Mouse (Mus musculus) stomach, embryonic 15.5 days (tissue): Measurements from ENCODE around the gene Tfe3. TPM values are rescaled to one million over a fixed set of nuclear protein-coding genes. Genes with fewer than 3 reads are reported as not detected.
"Not testable (repeated sequence)": the region's sequence is repeated elsewhere in the genome, so short reads cannot be mapped to it uniquely, and the experiment has no call there.

Source experiments
- ATAC-seq: fragments of 200-750 bp; cut with Nextera tagmentation; 2 replicates; pipeline ENCODE4 v1.8.0; 2017; ENCODE audit warnings: low read depth, moderate number of reproducible peaks, moderate TSS enrichment; ENCODE audit not compliant: insufficient read depth, low FRiP score
- H3K27ac ChIP-seq: fragments of 300-500 bp; sonication (generic); 2 replicates; pipeline ENCODE4 v1.5.1; 2015; ENCODE audit warnings: mild to moderate bottlenecking, inconsistent platforms
- H3K27me3 ChIP-seq: fragments of 300-500 bp; sonication (generic); replicated peaks from 2 replicates; pipeline ENCODE4 v1.6.1; 2015; ENCODE audit warnings: inconsistent platforms
- H3K36me3 ChIP-seq: fragments of 300-500 bp; sonication (generic); 2 replicates; pipeline ENCODE4 v1.6.1; 2015; ENCODE audit warnings: inconsistent platforms
- H3K4me1 ChIP-seq: fragments of 300-500 bp; sonication (generic); 2 replicates; pipeline ENCODE4 v1.6.1; 2015; ENCODE audit warnings: inconsistent platforms
- H3K4me2 ChIP-seq: fragments of 300-500 bp; sonication (generic); 2 replicates; pipeline ENCODE4 v1.6.1; 2015; ENCODE audit warnings: mild to moderate bottlenecking, inconsistent platforms
- H3K4me3 ChIP-seq: fragments of 300-500 bp; sonication (generic); replicated peaks from 2 replicates; pipeline ENCODE4 v1.5.1; 2015; ENCODE audit warnings: inconsistent platforms
- H3K9ac ChIP-seq: fragments of 300-500 bp; sonication (generic); 2 replicates; pipeline ENCODE4 v1.6.1; 2015; ENCODE audit warnings: inconsistent platforms
- H3K9me3 ChIP-seq: fragments of 300-500 bp; sonication (generic); 2 replicates; pipeline ENCODE4 v1.6.1; 2016; ENCODE audit warnings: inconsistent platforms
- WGBS: fragments of 180-500 bp; shearing (Covaris S2); methylation state at CpG from one replicate; pipeline ENCODE4 v1.1.7; 2015; 5-methylcytosine and 5-hydroxymethylcytosine counted together
- microRNA counts: library from miRNA; unstranded; fragments of <30 nt; microRNA quantifications from one replicate; lab custom pipeline; 2016
- microRNA-seq: library from miRNA; unstranded; fragments of <30 nt; microRNA quantifications from one replicate; pipeline ENCODE4, GENCODE M21; 2016
- polyA plus RNA-seq: library from polyadenylated mRNA; unstranded; fragments of >200 nt; fragmentation: Nextera tagmentation; extraction: Ambion mirVana; gene quantifications from 2 replicates; pipeline ENCODE4 v1.2.1, GENCODE M21; 2015

The Tfe3 gene
- polyA plus RNA-seq, 1 experiment from 2014 or later: 29.9 TPM

GRCm38 (mm10) chrX:7782603-7783092 is 20.3 kb downstream of the Tfe3 start:
- H3K4me3 ChIP-seq: no peak overlapping the region

GRCm38 (mm10) chrX:7789542-7790136 is 27.3 kb downstream of the Tfe3 start, which contains the start of gene Gripap1:
Gene Gripap1, plus strand, starts transcription at chrX:7789765.
- Histone ChIP-seq H3K27ac (no peak within 1 kb of the TSS; the same call in 1 of the 2 replicates), H3K4me1 (no peaks in the 10 kb centered on the region), H3K9ac (peak within 1 kb of the TSS; percentile 46), H3K27me3 (no peaks in the 10 kb centered on the region), H3K4me2 (peak within 1 kb of the TSS; percentile 51), H3K9me3 (no peaks in the 10 kb centered on the region), H3K36me3 (no peaks in the 10 kb centered on the region), H3K4me3 (peak within 1 kb of the TSS; percentile 55)
- WGBS: 14% methylated on average over 24 of the region's 24 CpGs
- ATAC-seq: peak; percentile 90

More at GRCm38 (mm10) chrX:7782603-7783092, 20.3 kb downstream of the Tfe3 start:
- Histone ChIP-seq H3K27me3 (no peaks in the 10 kb centered on the region), H3K4me2 (no peak overlapping the region), H3K27ac (no peak overlapping the region), H3K9me3 (no peaks in the 10 kb centered on the region), H3K9ac (no peak overlapping the region), H3K36me3 (no peaks in the 10 kb centered on the region), H3K4me1 (no peaks in the 10 kb centered on the region)
- 70% methylated on average over 4 of the region's 4 CpGs for WGBS
- no peak for ATAC-seq

- Histone ChIP-seq H3K4me3 (peak overlapping the region; percentile 55), H3K4me2 (peak overlapping the region; percentile 51), H3K27me3 (no peaks in the 10 kb centered on the region), H3K9me3 (no peaks in the 10 kb centered on the region), H3K4me1 (no peaks in the 10 kb centered on the region), H3K36me3 (no peaks in the 10 kb centered on the region), H3K27ac (no peak overlapping the region; the same call in 1 of the 2 replicates), H3K9ac (peak overlapping the region; percentile 46; the same call in 1 of the 2 replicates)
- WGBS: 19% methylated on average over 5 of the region's 5 CpGs
- no peak for ATAC-seq
Observed at GRCm38 (mm10) chrX:7790309-7790708, 27.9 kb downstream of the Tfe3 start.

GRCm38 (mm10) chrX:7793361-7793760 is 31.0 kb downstream of the Tfe3 start:
- ATAC-seq: no peak
- Histone ChIP-seq H3K9ac (no peak overlapping the region), H3K4me1 (no peaks in the 10 kb centered on the region), H3K36me3 (no peaks in the 10 kb centered on the region), H3K4me3 (no peak overlapping the region), H3K4me2 (no peak overlapping the region), H3K9me3 (no peaks in the 10 kb centered on the region), H3K27ac (no peak overlapping the region), H3K27me3 (no peaks in the 10 kb centered on the region)
- WGBS: 40% methylated on average over 3 of the region's 3 CpGs

- no peak for ATAC-seq
- Histone ChIP-seq H3K27me3 (no peaks in the 10 kb centered on the region), H3K4me3 (no peak overlapping the region), H3K27ac (no peak overlapping the region), H3K4me2 (no peak overlapping the region), H3K9me3 (no peaks in the 10 kb centered on the region), H3K36me3 (no peaks in the 10 kb centered on the region), H3K4me1 (no peaks in the 10 kb centered on the region), H3K9ac (no peak overlapping the region)
- 27% methylated on average over 7 of the region's 7 CpGs for WGBS
Observed at GRCm38 (mm10) chrX:7795016-7795415, 32.7 kb downstream of the Tfe3 start.

- Histone ChIP-seq H3K27ac (no peak overlapping the region), H3K4me2 (no peak overlapping the region), H3K4me1 (no peaks in the 10 kb centered on the region), H3K27me3 (no peaks in the 10 kb centered on the region), H3K9ac (no peak overlapping the region), H3K9me3 (no peaks in the 10 kb centered on the region), H3K36me3 (no peaks in the 10 kb centered on the region), H3K4me3 (no peak overlapping the region)
- WGBS: 64% methylated on average over 3 of the region's 3 CpGs
- ATAC-seq: no peak
Observed at GRCm38 (mm10) chrX:7797327-7797726, 35.0 kb downstream of the Tfe3 start.

- H3K36me3 ChIP-seq, H3K9me3 ChIP-seq: not testable (repeated sequence)
- WGBS: 85% methylated on average over 2 of the region's 2 CpGs
Observed at GRCm38 (mm10) chrX:7802157-7802556, 39.8 kb downstream of the Tfe3 start.

GRCm38 (mm10) chrX:7815016-7815415 is 52.7 kb downstream of the Tfe3 start:
- not testable (repeated sequence) for H3K9ac ChIP-seq, ATAC-seq, H3K4me3 ChIP-seq, H3K27ac ChIP-seq, H3K9me3 ChIP-seq, H3K27me3 ChIP-seq, H3K4me1 ChIP-seq, H3K36me3 ChIP-seq, H3K4me2 ChIP-seq
- 52% methylated on average over 8 of the region's 8 CpGs for WGBS

More at GRCm38 (mm10) chrX:7802157-7802556, 39.8 kb downstream of the Tfe3 start:
- H3K9ac ChIP-seq, H3K27me3 ChIP-seq, H3K4me3 ChIP-seq, ATAC-seq, H3K4me1 ChIP-seq, H3K4me2 ChIP-seq, H3K27ac ChIP-seq: not testable (repeated sequence)

- Histone ChIP-seq H3K9ac (no peak within 1 kb of the TSS), H3K36me3 (no peaks in the 10 kb centered on the region), H3K9me3 (no peaks in the 10 kb centered on the region), H3K4me1 (peaks cover 4% of the 10 kb centered on the region; the same call in 1 of the 2 replicates), H3K4me2 (peak within 1 kb of the TSS; percentile 57), H3K27ac (no peak within 1 kb of the TSS), H3K27me3 (no peaks in the 10 kb centered on the region), H3K4me3 (peak within 1 kb of the TSS; percentile 42)
- ATAC-seq: peak; percentile 37; the same call in 1 of the 2 replicates
- 22% methylated on average over 21 of the region's 24 CpGs for WGBS
Observed at GRCm38 (mm10) chrX:7821865-7822779, 59.8 kb downstream of the Tfe3 start, which contains the start of gene Kcnd1. Gene Kcnd1, plus strand, starts transcription at chrX:7822289.

MicroRNA genes within 50 kb of the gene (microRNA counts, 519-probe panel; counts per million panel counts)
- microRNA mmu-miR-1198 (lab: Ali Mortazavi, UCI): 1,978 counts per million, percentile 22 among the panel's probes with 10 or more counts

Small RNA genes within 50 kb of the gene (microRNA-seq; reads per million reads assigned to microRNA genes)
- gene Mir1198: 26.3 reads per million, percentile 36 among the genes with 10 or more reads in this experiment

Other genes with a start within 250 kb of the Tfe3 start
- gene Foxp3, start 188.9 kb upstream of the Tfe3 start, polyA plus RNA-seq: 0.04 and 0.12 TPM in 2 replicates
- gene Ppp1r3f, start 188.3 kb upstream of the Tfe3 start, polyA plus RNA-seq: 1.6 and 2.0 TPM in 2 replicates
- 28.0 and 29.0 TPM in 2 replicates for gene Ccdc22, start 157.0 kb upstream of the Tfe3 start, polyA plus RNA-seq
- gene Cacna1f, start 155.5 kb upstream of the Tfe3 start, polyA plus RNA-seq: 0.04 TPM in 1 of 2 replicates, not detected in the other
- gene Syp, start 124.1 kb upstream of the Tfe3 start, polyA plus RNA-seq: 7.3 and 7.5 TPM in 2 replicates
- 10.7 and 10.8 TPM in 2 replicates for gene Prickle3, start 105.3 kb upstream of the Tfe3 start, polyA plus RNA-seq
- gene Plp2, start 91.2 kb upstream of the Tfe3 start, polyA plus RNA-seq: 223 and 255 TPM in 2 replicates
- gene Magix, start 81.3 kb upstream of the Tfe3 start, polyA plus RNA-seq: 0.54 and 0.74 TPM in 2 replicates
- gene Gpkow, start 65.4 kb upstream of the Tfe3 start, polyA plus RNA-seq: 33.0 and 34.9 TPM in 2 replicates
- 32.0 and 32.5 TPM in 2 replicates for gene Wdr45, start 48.2 kb upstream of the Tfe3 start, polyA plus RNA-seq
- gene Gm45208, start 40.3 kb upstream of the Tfe3 start, polyA plus RNA-seq: 1.5 TPM in 1 of 2 replicates, not detected in the other
- 58.3 and 60.9 TPM in 2 replicates for gene Praf2, start 34.1 kb upstream of the Tfe3 start, polyA plus RNA-seq
- gene Ccdc120, start 11.7 kb upstream of the Tfe3 start, polyA plus RNA-seq: 16.0 and 22.2 TPM in 2 replicates
- gene Gripap1, start 27.2 kb downstream of the Tfe3 start, polyA plus RNA-seq: 38.9 and 42.4 TPM in 2 replicates
- gene Kcnd1, start 59.7 kb downstream of the Tfe3 start, polyA plus RNA-seq: 1.4 and 1.5 TPM in 2 replicates
- gene Otud5, start 78.8 kb downstream of the Tfe3 start, polyA plus RNA-seq: 44.3 and 44.7 TPM in 2 replicates
- 10.3 and 15.9 TPM in 2 replicates for gene Pim2, start 115.7 kb downstream of the Tfe3 start, polyA plus RNA-seq
- 39.0 and 39.4 TPM in 2 replicates for gene Slc35a2, start 121.5 kb downstream of the Tfe3 start, polyA plus RNA-seq
- 110 and 111 TPM in 2 replicates for gene Pqbp1, start 136.7 kb downstream of the Tfe3 start, polyA plus RNA-seq
- gene Timm17b, start 136.8 kb downstream of the Tfe3 start, polyA plus RNA-seq: 141 and 148 TPM in 2 replicates
- gene Gm10491, start 145.3 kb downstream of the Tfe3 start, polyA plus RNA-seq: not detected in 2 replicates
- not detected in 2 replicates for gene Gm10490, start 147.0 kb downstream of the Tfe3 start, polyA plus RNA-seq
- gene Pcsk1n, start 157.3 kb downstream of the Tfe3 start, polyA plus RNA-seq: 13.0 and 13.2 TPM in 2 replicates
- not detected in 2 replicates for gene Eras, start 166.0 kb downstream of the Tfe3 start, polyA plus RNA-seq
- gene Hdac6, start 185.3 kb downstream of the Tfe3 start, polyA plus RNA-seq: 19.9 and 22.4 TPM in 2 replicates
- gene Gata1, start 215.5 kb downstream of the Tfe3 start, polyA plus RNA-seq: 4.2 and 9.7 TPM in 2 replicates